Mouse (Mus musculus): ENCODE data around the gene Hnrnpul1.

GRCm38 (mm10) chr7:25711165-25711564 is 43.4 kb downstream of the Hnrnpul1 start:
- TF ChIP-seq CTCF (IDR thresholded peaks at IDR 0.05; ENCODE audit: low read depth, low read length) (no peak), POLR2A (IDR thresholded peaks at IDR 0.05; ENCODE audit: borderline replicate concordance, low read depth, low read length) (no peak)
